Mouse (Mus musculus) gastrocnemius, postnatal 4 days (tissue): ENCODE measurements around the gene Fam83g. TPM values are rescaled to one million over a fixed set of nuclear protein-coding genes. Genes with fewer than 3 reads are reported as not detected.

Experiments used
- total RNA-seq, 2 experiments: library from RNA; stranded (reverse); gene quantifications; 2 replicates each; pipeline ENCODE4 v1.2.3; 2021

Gene Fam83g
- total RNA-seq, 2 experiments from 2014 or later: 0.34 to 0.36 TPM

Other genes starting within 250 kb of the Fam83g start
- 1 to 10 TPM; 1.5 to 1.6 TPM for gene Rnf112, start 230.0 kb upstream of the Fam83g start, total RNA-seq
- gene Mfap4, start 198.7 kb upstream of the Fam83g start, total RNA-seq: 100 to 1,000 TPM; 303 to 330 TPM
- gene Mapk7, start 189.7 kb upstream of the Fam83g start, total RNA-seq: 10 to 100 TPM; 20.2 TPM
- 10 to 100 TPM in 1 of 2 experiments, 1 to 10 TPM in 1; 8.1 to 11.4 TPM for gene B9d1, start 178.9 kb upstream of the Fam83g start, total RNA-seq
- 10 to 100 TPM; 26.9 to 30.4 TPM for gene Epn2, start 104.4 kb upstream of the Fam83g start, total RNA-seq
- gene Grap, start 30.8 kb upstream of the Fam83g start, total RNA-seq: 1 to 10 TPM; 7.0 to 7.8 TPM
- gene Slc5a10, start 36.7 kb downstream of the Fam83g start, total RNA-seq: not detected
- 10 to 100 TPM; 12.2 to 12.9 TPM for gene Prpsap2, start 78.0 kb downstream of the Fam83g start, total RNA-seq
- 10 to 100 TPM; 45.1 to 45.8 TPM for gene Ulk2, start 171.0 kb downstream of the Fam83g start, total RNA-seq
- gene Akap10, start 246.2 kb downstream of the Fam83g start, total RNA-seq: 10 to 100 TPM; 16.4 to 17.4 TPM